Mouse (Mus musculus): Measurements from ENCODE around the gene Ano1. TPM values are rescaled to one million over a fixed set of nuclear protein-coding genes. Genes with fewer than 3 reads are reported as not detected.

Gene Ano1
- polyA plus RNA-seq (2012; rRNA removed): 21.2 and 28.6 TPM in 2 replicates

GRCm38 (mm10) chr7:144751833-144752232 is at the start of gene Ano1:
Gene Ano1, minus strand, starts transcription at chr7:144751974.

GRCm38 (mm10) chr7:144582284-144582980 is 169.3 kb downstream of the Ano1 start, which contains the start of gene Fadd:
Gene Fadd, minus strand, starts transcription at chr7:144582463.

GRCm38 (mm10) chr7:144553237-144554122 is 198.3 kb downstream of the Ano1 start, which contains the start of gene Ppfia1:
Gene Ppfia1, minus strand, starts transcription at chr7:144553729.

Other genes with a start within 250 kb of the Ano1 start
- gene Ppfia1, start 198.2 kb downstream of the Ano1 start, polyA plus RNA-seq (2012; rRNA removed): 16.3 and 20.6 TPM in 2 replicates
- gene Fadd, start 169.5 kb downstream of the Ano1 start, polyA plus RNA-seq (2012; rRNA removed): 5.1 and 5.3 TPM in 2 replicates
- gene Fgf3, start 86.1 kb upstream of the Ano1 start, polyA plus RNA-seq (2012; rRNA removed): not detected in 2 replicates
- 0.02 TPM in 1 of 2 replicates, not detected in the other for gene Fgf4, start 95.4 kb upstream of the Ano1 start, polyA plus RNA-seq (2012; rRNA removed)
- not detected in 2 replicates for gene Fgf15, start 144.6 kb upstream of the Ano1 start, polyA plus RNA-seq (2012; rRNA removed)
- 6.3 and 7.0 TPM in 2 replicates for gene LTO1, start 163.1 kb upstream of the Ano1 start, polyA plus RNA-seq (2012; rRNA removed)
- gene Ccnd1, start 188.0 kb upstream of the Ano1 start, polyA plus RNA-seq (2012; rRNA removed): 26.9 and 28.3 TPM in 2 replicates

All from stomach, adult 2 months (tissue).